Mouse (Mus musculus) embryonic facial prominence, embryonic 15.5 days (tissue): ENCODE results near the gene Tomm40. TPM values are rescaled to one million over a fixed set of nuclear protein-coding genes. Genes with fewer than 3 reads are reported as not detected.

ENCODE experiments used
- ATAC-seq: fragments of 200-750 bp; cut with Nextera tagmentation; 2 replicates; pipeline ENCODE4 v1.8.0; 2017; ENCODE audit warnings: low read depth, moderate TSS enrichment; ENCODE audit not compliant: insufficient number of reproducible peaks, low FRiP score, low TSS enrichment
- H3K27ac ChIP-seq: fragments of 300-500 bp; sonication (generic); replicated peaks from 2 replicates; pipeline ENCODE4 v1.5.1; 2015; ENCODE audit warnings: mild to moderate bottlenecking, inconsistent platforms
- H3K27me3 ChIP-seq: fragments of 300-500 bp; sonication (generic); 2 replicates; pipeline ENCODE4 v1.6.1; 2015; ENCODE audit warnings: inconsistent platforms
- H3K36me3 ChIP-seq: fragments of 300-500 bp; sonication (generic); 2 replicates; pipeline ENCODE4 v1.6.1; 2015; ENCODE audit warnings: mild to moderate bottlenecking, inconsistent platforms
- H3K4me1 ChIP-seq: fragments of 300-500 bp; sonication (generic); 2 replicates; pipeline ENCODE4 v1.6.1; 2015; ENCODE audit warnings: inconsistent platforms
- H3K4me2 ChIP-seq: fragments of 300-500 bp; sonication (generic); replicated peaks from 2 replicates; pipeline ENCODE4 v1.6.1; 2015; ENCODE audit warnings: mild to moderate bottlenecking, inconsistent platforms
- H3K4me3 ChIP-seq: fragments of 300-500 bp; sonication (generic); replicated peaks from 2 replicates; pipeline ENCODE4 v1.5.1; 2015; ENCODE audit warnings: mild to moderate bottlenecking, inconsistent platforms
- H3K9ac ChIP-seq: fragments of 300-500 bp; sonication (generic); 2 replicates; pipeline ENCODE4 v1.6.1; 2015; ENCODE audit warnings: inconsistent platforms
- H3K9me3 ChIP-seq: fragments of 300-500 bp; sonication (generic); replicated peaks from 2 replicates; pipeline ENCODE4 v1.6.1; 2016; ENCODE audit warnings: inconsistent platforms
- WGBS: fragments of 180-500 bp; shearing (Covaris S2); methylation state at CpG from one replicate; pipeline ENCODE4 v1.1.7; 2015; 5-methylcytosine and 5-hydroxymethylcytosine counted together
- polyA plus RNA-seq: library from polyadenylated mRNA; unstranded; fragments of >200 nt; fragmentation: Nextera tagmentation; extraction: Ambion mirVana; gene quantifications from 2 replicates; pipeline ENCODE4 v1.2.1, GENCODE M21; 2015

Gene Tomm40
- polyA plus RNA-seq, 1 experiment from 2014 or later, result 146 TPM

- peaks cover 40% of the 10 kb centered on the region for H3K4me1 ChIP-seq
- no peaks in the 10 kb centered on the region for H3K9me3 ChIP-seq
- no peak overlapping the region for H3K4me3 ChIP-seq
- H3K4me2 ChIP-seq, result no peak overlapping the region
- 43% methylated on average over 4 of the region's 4 CpGs for WGBS
- no peaks in the 10 kb centered on the region for H3K27me3 ChIP-seq
- no peak overlapping the region for H3K9ac ChIP-seq
- no peak overlapping the region for H3K27ac ChIP-seq
- no peaks in the 10 kb centered on the region for H3K36me3 ChIP-seq
- no peak for ATAC-seq
These were observed 35.8 kb upstream of the Tomm40 start for GRCm38 (mm10) chr7:19751070-19751383.

GRCm38 (mm10) chr7:19750217-19751069 is 35.2 kb upstream of the Tomm40 start, which contains the start of gene Nectin2:
Gene Nectin2, minus strand, starts transcription at chr7:19750483.
- Histone ChIP-seq H3K4me3 (peak within 1 kb of the TSS; percentile 87), H3K27ac (peak within 1 kb of the TSS; percentile 96), H3K9me3 (no peaks in the 10 kb centered on the region), H3K4me2 (peak within 1 kb of the TSS; percentile 74), H3K27me3 (no peaks in the 10 kb centered on the region), H3K9ac (peak within 1 kb of the TSS; percentile 75), H3K4me1 (peaks cover 40% of the 10 kb centered on the region), H3K36me3 (no peaks in the 10 kb centered on the region)
- peak; percentile 27; the same call in 1 of the 2 replicates for ATAC-seq
- WGBS, result 15% methylated on average over 19 of the region's 19 CpGs

- Histone ChIP-seq H3K9me3 (no peaks in the 10 kb centered on the region), H3K27me3 (no peaks in the 10 kb centered on the region), H3K4me2 (peak overlapping the region; percentile 74), H3K4me3 (peak overlapping the region; percentile 87), H3K4me1 (peaks cover 47% of the 10 kb centered on the region), H3K27ac (peak overlapping the region; percentile 96), H3K9ac (peak overlapping the region; percentile 75), H3K36me3 (no peaks in the 10 kb centered on the region)
- under 1% methylated on average over 46 of the region's 46 CpGs for WGBS
- peak; percentile 96 for ATAC-seq
These were observed 34.4 kb upstream of the Tomm40 start for GRCm38 (mm10) chr7:19749389-19750216.

GRCm38 (mm10) chr7:19748219-19749195 is 33.3 kb upstream of the Tomm40 start:
- Histone ChIP-seq H3K36me3 (peaks cover 4% of the 10 kb centered on the region; the same call in 1 of the 2 replicates), H3K9me3 (no peaks in the 10 kb centered on the region), H3K4me3 (peak overlapping the region; percentile 87), H3K27ac (peak overlapping the region; percentile 96), H3K27me3 (no peaks in the 10 kb centered on the region), H3K9ac (peak overlapping the region; percentile 75), H3K4me1 (peaks cover 47% of the 10 kb centered on the region), H3K4me2 (peak overlapping the region; percentile 74)
- WGBS, result 1% methylated on average over 32 of the region's 32 CpGs
- peak; percentile 2; the same call in 1 of the 2 replicates for ATAC-seq

- Histone ChIP-seq H3K4me3 (peak overlapping the region; percentile 87), H3K27me3 (no peaks in the 10 kb centered on the region)
These were observed 32.4 kb upstream of the Tomm40 start for GRCm38 (mm10) chr7:19747420-19748218.

GRCm38 (mm10) chr7:19746426-19747201 is 31.4 kb upstream of the Tomm40 start:
- no peak overlapping the region for H3K9ac ChIP-seq
- no peaks in the 10 kb centered on the region for H3K27me3 ChIP-seq
- peak overlapping the region; percentile 87; the same call in 1 of the 2 replicates for H3K4me3 ChIP-seq
- peak overlapping the region; percentile 40 for H3K27ac ChIP-seq
- peak overlapping the region; percentile 74 for H3K4me2 ChIP-seq
- peaks cover 4% of the 10 kb centered on the region; the same call in 1 of the 2 replicates for H3K36me3 ChIP-seq
- ATAC-seq, result no peak
- no peaks in the 10 kb centered on the region for H3K9me3 ChIP-seq
- H3K4me1 ChIP-seq, result peaks cover 51% of the 10 kb centered on the region
- 23% methylated on average over 6 of the region's 6 CpGs for WGBS

More at GRCm38 (mm10) chr7:19747420-19748218, 32.4 kb upstream of the Tomm40 start:
- peak overlapping the region; percentile 40 for H3K27ac ChIP-seq
- H3K4me2 ChIP-seq, result peak overlapping the region; percentile 74
- no peak for ATAC-seq
- peaks cover 46% of the 10 kb centered on the region for H3K4me1 ChIP-seq
- H3K36me3 ChIP-seq, result peaks cover 4% of the 10 kb centered on the region; the same call in 1 of the 2 replicates
- WGBS, result 6% methylated on average over 25 of the region's 25 CpGs
- no peak overlapping the region for H3K9ac ChIP-seq
- no peaks in the 10 kb centered on the region for H3K9me3 ChIP-seq

- Histone ChIP-seq H3K4me2 (no peak overlapping the region), H3K36me3 (peaks cover 4% of the 10 kb centered on the region; the same call in 1 of the 2 replicates), H3K4me1 (peaks cover 53% of the 10 kb centered on the region), H3K27ac (no peak overlapping the region), H3K9me3 (no peaks in the 10 kb centered on the region), H3K27me3 (no peaks in the 10 kb centered on the region), H3K4me3 (no peak overlapping the region), H3K9ac (no peak overlapping the region)
- ATAC-seq, result no peak
- WGBS, result 85% methylated on average over 8 of the region's 10 CpGs
These were observed 30.7 kb upstream of the Tomm40 start for GRCm38 (mm10) chr7:19745971-19746370.

GRCm38 (mm10) chr7:19744590-19745385 is 29.6 kb upstream of the Tomm40 start:
- Histone ChIP-seq H3K27ac (0 out of 2 replicates have a peak overlapping the region, but pooled peaks have one; percentile 34), H3K9ac (no peak overlapping the region), H3K36me3 (peaks cover 4% of the 10 kb centered on the region; the same call in 1 of the 2 replicates), H3K4me3 (no peak overlapping the region), H3K9me3 (no peaks in the 10 kb centered on the region), H3K4me2 (no peak overlapping the region), H3K27me3 (no peaks in the 10 kb centered on the region), H3K4me1 (peaks cover 45% of the 10 kb centered on the region)
- WGBS, result 59% methylated on average over 14 of the region's 14 CpGs
- no peak for ATAC-seq

GRCm38 (mm10) chr7:19743791-19744190 is 28.6 kb upstream of the Tomm40 start:
- Histone ChIP-seq H3K4me1 (peaks cover 45% of the 10 kb centered on the region), H3K36me3 (peaks cover 11% of the 10 kb centered on the region; the same call in 1 of the 2 replicates), H3K27ac (no peak overlapping the region), H3K9ac (no peak overlapping the region), H3K4me3 (no peak overlapping the region), H3K27me3 (no peaks in the 10 kb centered on the region), H3K9me3 (no peaks in the 10 kb centered on the region), H3K4me2 (no peak overlapping the region)
- 84% methylated on average over 6 of the region's 6 CpGs for WGBS
- ATAC-seq, result no peak
